Mouse (Mus musculus) CD4-positive naive resting alpha-beta T cell, adult 76 days (primary cell): ENCODE measurements around the gene Ttll8. TPM values are rescaled to one million over a fixed set of nuclear protein-coding genes. Genes with fewer than 3 reads are reported as not detected.

ENCODE experiments used
- total RNA-seq: library from RNA; stranded (reverse); gene quantifications from one replicate; pipeline ENCODE4 v1.2.4, GENCODE M21; 2023

Ttll8 gene
- total RNA-seq = not detected

GRCm38 (mm10) chr15:88954368-88955072, at the start of gene Ttll8:
TSS of gene Ttll8 (minus strand) at chr15:88954418.

GRCm38 (mm10) chr15:88982534-88983079, 28.4 kb upstream of the Ttll8 start, which contains the start of gene Mov10l1:
TSS of gene Mov10l1 (plus strand) at chr15:88982909.

DNA sequence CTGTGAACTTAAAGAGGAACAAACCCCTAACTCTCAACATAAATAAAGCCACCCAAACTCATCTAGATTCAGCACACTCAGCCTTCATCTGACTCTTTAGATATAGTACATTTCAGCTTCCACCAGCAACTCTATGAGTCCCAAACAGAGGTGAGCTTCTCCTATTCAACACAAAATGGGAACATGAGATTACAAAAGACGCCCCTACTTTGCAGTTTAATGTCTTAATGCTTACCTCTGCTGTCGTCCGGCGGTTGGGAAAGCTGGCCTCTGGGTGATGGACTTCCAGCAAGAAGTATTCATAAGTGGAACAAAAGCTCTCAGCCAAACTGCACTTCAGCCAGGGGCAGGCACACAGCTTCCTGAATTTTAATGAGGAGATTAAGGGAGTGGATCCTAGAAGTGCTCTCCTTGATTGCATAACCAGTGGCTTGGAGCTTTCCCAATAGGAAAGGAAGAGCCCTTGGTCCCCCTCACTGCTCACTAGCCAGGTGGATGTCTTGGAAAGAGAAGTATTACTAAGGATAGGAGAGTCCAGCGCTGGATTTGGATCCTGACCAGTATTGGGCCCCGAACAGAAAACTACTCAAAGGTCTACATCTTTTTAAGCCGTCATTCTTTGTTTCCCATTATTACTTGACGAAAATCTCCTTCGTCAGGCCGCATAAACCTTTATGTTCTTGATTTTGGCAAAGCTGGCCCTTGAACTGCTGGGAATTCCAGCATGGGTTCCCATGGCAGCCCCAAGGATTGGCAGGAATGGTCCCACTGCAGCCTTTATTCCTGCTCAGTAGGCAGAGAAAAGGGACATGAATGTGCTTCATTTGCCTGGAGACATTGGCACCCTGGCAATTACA, 24.3 kb upstream of the Ttll8 start, which contains the start of gene Mlc1:
Gene Mlc1 (minus strand): TSS at position 727 of the 857 bp plus-strand sequence.

DNA sequence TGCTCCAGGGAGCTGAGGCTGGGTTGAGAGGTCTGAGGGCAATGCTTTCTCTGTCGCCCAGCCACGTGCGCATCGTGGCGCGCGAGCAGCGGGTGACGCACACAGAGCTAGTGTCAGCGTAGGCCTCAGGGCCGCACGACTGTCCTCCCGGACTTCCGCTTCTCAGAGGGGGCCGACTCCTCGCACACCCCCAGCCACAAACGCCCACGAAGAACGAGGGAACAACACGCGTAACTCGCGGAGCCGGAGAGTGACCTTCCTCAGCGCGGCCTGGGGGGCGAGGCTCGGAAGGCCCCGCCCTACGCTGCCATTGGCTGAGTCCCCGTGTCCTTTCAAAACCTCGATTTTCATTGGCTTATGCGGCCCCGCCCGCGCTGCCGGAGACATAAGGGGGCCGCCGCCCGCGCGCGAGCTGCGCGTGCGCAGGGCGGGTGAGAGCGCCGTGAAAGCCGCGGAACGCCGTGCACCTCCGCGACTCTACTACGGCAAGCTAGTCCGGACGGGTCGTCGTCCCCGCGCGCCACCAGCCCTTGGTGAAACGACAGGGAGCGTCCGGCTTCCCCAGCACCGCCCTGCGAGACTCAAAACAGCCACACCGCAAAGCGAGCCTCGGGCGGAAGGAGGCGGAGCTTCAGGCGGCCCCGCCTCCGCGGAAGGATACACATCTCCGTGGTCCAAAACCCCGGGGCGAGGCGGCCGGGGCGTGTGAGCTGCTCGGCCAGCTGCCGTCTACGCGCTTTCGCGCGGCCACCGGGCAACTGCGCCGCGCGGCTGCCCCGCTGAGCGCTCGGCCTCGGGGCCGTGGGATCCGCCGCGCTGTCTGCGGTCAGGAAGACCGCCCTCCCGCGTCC, 92.2 kb downstream of the Ttll8 start, which contains the start of gene Pim3:
Gene Pim3 (plus strand): TSS at position 415 of the 851 bp plus-strand sequence.

Other genes with a start within 250 kb of the Ttll8 start
- 151 TPM for gene Brd1, start 220.2 kb downstream of the Ttll8 start, total RNA-seq
- gene Zbed4, start 202.8 kb downstream of the Ttll8 start, total RNA-seq = 17.2 TPM
- gene Alg12, start 135.1 kb downstream of the Ttll8 start, total RNA-seq = 13.0 TPM
- gene Creld2, start 134.8 kb downstream of the Ttll8 start, total RNA-seq = 22.7 TPM
- gene Pim3, start 92.2 kb downstream of the Ttll8 start, total RNA-seq = 83.8 TPM
- gene Mlc1, start 24.6 kb upstream of the Ttll8 start, total RNA-seq = not detected
- not detected for gene Mov10l1, start 28.5 kb upstream of the Ttll8 start, total RNA-seq
- gene Panx2, start 105.3 kb upstream of the Ttll8 start, total RNA-seq = not detected
- 38.6 TPM for gene Trabd, start 120.7 kb upstream of the Ttll8 start, total RNA-seq
- gene Selenoo, start 134.7 kb upstream of the Ttll8 start, total RNA-seq = 23.0 TPM
- 36.6 TPM for gene Tubgcp6, start 168.7 kb upstream of the Ttll8 start, total RNA-seq
- gene Hdac10, start 174.3 kb upstream of the Ttll8 start, total RNA-seq = 25.4 TPM
- gene Mapk12, start 186.3 kb upstream of the Ttll8 start, total RNA-seq = 3.9 TPM
- gene Mapk11, start 195.2 kb upstream of the Ttll8 start, total RNA-seq = 26.2 TPM
- gene Plxnb2, start 226.4 kb upstream of the Ttll8 start, total RNA-seq = 2.8 TPM
- 21.9 TPM for gene Dennd6b, start 242.1 kb upstream of the Ttll8 start, total RNA-seq